Mouse (Mus musculus) hematopoietic stem cell, adult 5-6 weeks (primary cell): ENCODE measurements around the gene Serpinb6c. TPM values are rescaled to one million over a fixed set of nuclear protein-coding genes. Genes with fewer than 3 reads are reported as not detected.

ENCODE experiments used
- ATAC-seq, 2 experiments: fragments of 125-278 bp in 1 of 2; replicated peaks in 1 of 2; 2 replicates each; pipeline ENCODE4 v1.8.0; 2016 to 2017; ENCODE audit warnings: inconsistent platforms in 2 of 2, mild to moderate bottlenecking in 2 of 2, moderate number of reproducible peaks in 2 of 2, low read depth in 1 of 2, moderate TSS enrichment in 1 of 2; ENCODE audit not compliant: low FRiP score in 2 of 2, poor library complexity in 2 of 2, severe bottlenecking in 2 of 2, insufficient read depth in 1 of 2, low TSS enrichment in 1 of 2
- total RNA-seq: library from RNA; stranded (forward); fragments of 172-1452, 232-1000 nt; gene quantifications from 2 replicates; pipeline ENCODE4 v1.2.3, GENCODE M21; 2017

Serpinb6c gene
- total RNA-seq, 1 experiment from 2014 or later, result not detected

DNA sequence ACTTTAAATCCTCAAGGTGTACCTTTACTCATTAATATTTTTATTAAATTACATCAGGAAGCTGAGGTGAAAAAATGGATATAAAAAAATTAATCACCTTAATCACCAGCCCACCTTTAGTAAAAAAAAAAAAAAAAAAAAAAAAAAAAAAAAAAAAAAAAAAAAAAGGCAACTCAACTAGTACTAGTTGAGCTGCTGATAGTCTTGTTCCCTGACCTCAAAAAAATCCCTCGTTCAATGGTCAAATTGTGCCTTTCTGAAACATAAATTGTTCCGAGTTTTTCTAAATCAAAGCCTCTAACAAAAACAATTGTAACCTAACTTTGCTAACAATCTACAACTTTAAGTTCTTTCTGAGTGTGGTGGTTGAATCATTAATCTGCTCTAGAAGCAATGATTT lies 74.8 kb downstream of the Serpinb6c start:
- ATAC-seq, result no peak

Other genes with a start within 250 kb of the Serpinb6c start
- gene Serpinb6d, start 244.3 kb downstream of the Serpinb6c start, total RNA-seq, result not detected in 2 replicates
- gene Serpinb6e, start 62.3 kb downstream of the Serpinb6c start, total RNA-seq, result not detected in 2 replicates
- 15.6 and 25.7 TPM in 2 replicates for gene Nqo2, start 59.0 kb upstream of the Serpinb6c start, total RNA-seq
- gene Ripk1, start 96.7 kb upstream of the Serpinb6c start, total RNA-seq, result 64.7 and 66.1 TPM in 2 replicates
- gene Serpinb6a, start 97.1 kb upstream of the Serpinb6c start, total RNA-seq, result 32.1 and 38.1 TPM in 2 replicates
- 21.3 and 29.8 TPM in 2 replicates for gene Bphl, start 131.9 kb upstream of the Serpinb6c start, total RNA-seq
- gene Tubb2a, start 172.3 kb upstream of the Serpinb6c start, total RNA-seq, result 4.8 and 7.3 TPM in 2 replicates
- 0.25 TPM in 1 of 2 replicates, not detected in the other for gene Tubb2b, start 224.8 kb upstream of the Serpinb6c start, total RNA-seq